Mouse (Mus musculus) CH12.LX (cell line): ENCODE data around the gene Pafah1b2. TPM values are rescaled to one million over a fixed set of nuclear protein-coding genes. Genes with fewer than 3 reads are reported as not detected.

Experiments used
- DNase-seq: peaks from one replicate; pipeline ENCODE4 v3.0.0-alpha.2; 2013; ENCODE audit errors: extremely low read depth
- H3K27ac ChIP-seq: 2 replicates; pipeline ENCODE4 v1.5.1; 2012; ENCODE audit warnings: low read depth, mild to moderate bottlenecking, control low read depth, moderate library complexity; ENCODE audit not compliant: insufficient read depth
- H3K27me3 ChIP-seq: replicated peaks from 2 replicates; pipeline ENCODE3; 2012; ENCODE audit warnings: inconsistent platforms
- H3K36me3 ChIP-seq, 2 experiments: replicated peaks in 1 of 2; 2 replicates each; pipeline versions ENCODE3 to v1.6.1; 2012; ENCODE audit warnings: inconsistent platforms in 1 of 2, low read length in 1 of 2, mild to moderate bottlenecking in 1 of 2, mixed read lengths in 1 of 2, moderate library complexity in 1 of 2; ENCODE audit not compliant: control insufficient read depth in 1 of 2, insufficient read depth in 1 of 2
- H3K4me1 ChIP-seq, 2 experiments: 2 replicates each; pipeline ENCODE4 v1.6.1; 2012; ENCODE audit warnings: inconsistent platforms in 1 of 2, moderate library complexity in 1 of 2; ENCODE audit not compliant: insufficient read depth in 2 of 2, control insufficient read depth in 1 of 2
- H3K4me2 ChIP-seq: 2 replicates; pipeline ENCODE4 v1.6.1; 2012; ENCODE audit warnings: low read depth, mild to moderate bottlenecking, control low read depth; ENCODE audit not compliant: poor library complexity, insufficient read depth, severe bottlenecking
- H3K4me3 ChIP-seq, 3 experiments: fragments of 150-350 bp in 1 of 3; sonication (generic) in 1 of 3; replicated peaks in 1 of 3; 2 replicates each; pipeline versions ENCODE3 to v1.5.1; 2011 to 2012; ENCODE audit warnings: low read depth in 2 of 3, low read length in 2 of 3, mild to moderate bottlenecking in 2 of 3, moderate library complexity in 2 of 3, control low read depth in 1 of 3, improper control_type of control experiment in 1 of 3, inconsistent platforms in 1 of 3, mixed read lengths in 1 of 3; ENCODE audit not compliant: poor library complexity in 1 of 3
- H3K79me2 ChIP-seq: replicated peaks from 2 replicates; pipeline ENCODE4 v1.6.1; 2012; ENCODE audit warnings: mild to moderate bottlenecking, moderate library complexity; ENCODE audit not compliant: control insufficient read depth, poor library complexity, insufficient read depth, severe bottlenecking; ENCODE audit errors: extremely low read depth
- H3K9ac ChIP-seq: 2 replicates; pipeline ENCODE4 v1.6.1; 2012; ENCODE audit warnings: low read depth, mild to moderate bottlenecking, control low read depth, moderate library complexity; ENCODE audit not compliant: insufficient read depth
- H3K9me3 ChIP-seq: replicated peaks from 2 replicates; pipeline ENCODE3; 2012; ENCODE audit warnings: low read length, inconsistent platforms, mixed read lengths
- BHLHE40 ChIP-seq: IDR thresholded peaks from 2 replicates; pipeline ENCODE4 v1.6.1; 2011; ENCODE audit warnings: mild to moderate bottlenecking, low read depth, low read length, improper control_type of control experiment
- CHD1 ChIP-seq: IDR thresholded peaks from 2 replicates; pipeline ENCODE4 v1.6.1; 2012; ENCODE audit warnings: low read depth, low read length, improper control_type of control experiment, inconsistent platforms
- CTCF ChIP-seq, 2 experiments: IDR thresholded peaks in 1 of 2; conservative IDR thresholded peaks in 1 of 2; 2 replicates each; pipeline ENCODE4 v1.5.1; 2011 to 2012; ENCODE audit warnings: low read depth in 2 of 2, low read length in 2 of 2, improper control_type of control experiment in 1 of 2, inconsistent platforms in 1 of 2, mild to moderate bottlenecking in 1 of 2, moderate library complexity in 1 of 2
- ELF1 ChIP-seq: IDR thresholded peaks from 2 replicates; pipeline ENCODE4 v1.6.1; 2014; ENCODE audit warnings: low read depth, mild to moderate bottlenecking, inconsistent platforms, low read length, improper control_type of control experiment
- ETS1 ChIP-seq: conservative IDR thresholded peaks from 2 replicates; pipeline ENCODE4 v1.6.1; 2012; ENCODE audit warnings: low read depth, mild to moderate bottlenecking, inconsistent platforms, low read length, improper control_type of control experiment, moderate library complexity
- GABPA ChIP-seq: IDR thresholded peaks from 2 replicates; pipeline ENCODE4 v1.6.1; 2012; ENCODE audit warnings: low read depth, low read length, improper control_type of control experiment, inconsistent platforms; ENCODE audit not compliant: insufficient replicate concordance
- HCFC1 ChIP-seq: IDR thresholded peaks from 2 replicates; pipeline ENCODE4 v1.6.1; 2012; ENCODE audit warnings: low read depth, mild to moderate bottlenecking, inconsistent platforms, low read length, improper control_type of control experiment
- IRF4 ChIP-seq: IDR thresholded peaks from 2 replicates; pipeline ENCODE4 v1.6.1; 2014; ENCODE audit warnings: low read depth, mild to moderate bottlenecking, inconsistent platforms, low read length, improper control_type of control experiment
- JUN ChIP-seq: IDR thresholded peaks from 2 replicates; pipeline ENCODE4 v1.6.1; 2011; ENCODE audit warnings: low read depth, mild to moderate bottlenecking, low read length, improper control_type of control experiment, moderate library complexity; ENCODE audit not compliant: insufficient read depth
- KAT2A ChIP-seq: IDR thresholded peaks from 2 replicates; pipeline ENCODE4 v1.6.1; 2012; ENCODE audit warnings: low read length, improper control_type of control experiment, inconsistent platforms; ENCODE audit not compliant: insufficient replicate concordance
- MAFK ChIP-seq: IDR thresholded peaks from 2 replicates; pipeline ENCODE4 v1.6.1; 2011; ENCODE audit warnings: low read length, improper control_type of control experiment; ENCODE audit not compliant: insufficient replicate concordance
- MAX ChIP-seq: IDR thresholded peaks from 2 replicates; pipeline ENCODE4 v1.6.1; 2011; ENCODE audit warnings: low read length, improper control_type of control experiment
- MEF2A ChIP-seq: IDR thresholded peaks from 2 replicates; pipeline ENCODE4 v1.6.1; 2014; ENCODE audit warnings: low read depth, mild to moderate bottlenecking, inconsistent platforms, low read length, improper control_type of control experiment, borderline replicate concordance
- MXI1 ChIP-seq: IDR thresholded peaks from 2 replicates; pipeline ENCODE4 v1.6.1; 2011; ENCODE audit warnings: mild to moderate bottlenecking, low read depth, low read length, improper control_type of control experiment
- MYC ChIP-seq: IDR thresholded peaks from 2 replicates; pipeline ENCODE4 v1.6.1; 2011; ENCODE audit warnings: low read depth, mild to moderate bottlenecking, improper control_type of control experiment, low read length
- NRF1 ChIP-seq: IDR thresholded peaks from 2 replicates; pipeline ENCODE4 v1.6.1; 2014; ENCODE audit warnings: low read depth, mild to moderate bottlenecking, inconsistent platforms, low read length, improper control_type of control experiment, moderate library complexity
- POLR2A ChIP-seq: IDR thresholded peaks from 2 replicates; pipeline ENCODE4 v1.6.1; 2011; ENCODE audit warnings: low read depth, mild to moderate bottlenecking, improper control_type of control experiment, low read length
- POLR2AphosphoS2 ChIP-seq: IDR thresholded peaks from 2 replicates; pipeline ENCODE4 v1.6.1; 2011; ENCODE audit warnings: low read depth, low read length, improper control_type of control experiment
- SIN3A ChIP-seq: IDR thresholded peaks from 2 replicates; pipeline ENCODE4 v1.6.1; 2012; ENCODE audit warnings: low read length, improper control_type of control experiment, inconsistent platforms
- SMC3 ChIP-seq: IDR thresholded peaks from 2 replicates; pipeline ENCODE4 v1.6.1; 2011; ENCODE audit warnings: low read depth, low read length, improper control_type of control experiment
- TBP ChIP-seq: conservative IDR thresholded peaks from 2 replicates; pipeline ENCODE4 v1.6.1; 2011; ENCODE audit warnings: low read depth, low read length, improper control_type of control experiment
- TCF12 ChIP-seq: IDR thresholded peaks from 2 replicates; pipeline ENCODE4 v1.6.1; 2014; ENCODE audit warnings: low read depth, mild to moderate bottlenecking, inconsistent platforms, low read length, improper control_type of control experiment
- ZC3H11A ChIP-seq: IDR thresholded peaks from 2 replicates; pipeline ENCODE4 v1.6.1; 2012; ENCODE audit warnings: low read depth, mild to moderate bottlenecking, inconsistent platforms, low read length, improper control_type of control experiment
- ZKSCAN1 ChIP-seq: IDR thresholded peaks from 2 replicates; pipeline ENCODE4 v1.6.1; 2012; ENCODE audit warnings: low read depth, inconsistent platforms, low read length, improper control_type of control experiment, borderline replicate concordance
- ZMIZ1 ChIP-seq: IDR thresholded peaks from 2 replicates; pipeline ENCODE4 v1.6.1; 2012; ENCODE audit warnings: low read depth, mild to moderate bottlenecking, inconsistent platforms, low read length, improper control_type of control experiment
- dilution Hi-C: fragments of 300-500 bp; cut with MboI; formaldehyde crosslinking; loops from 2 replicates; pipeline ENCODE4 v1.14.3; 2020; ENCODE audit warnings: low sequenced_read_pairs; ENCODE audit not compliant: extremely low pct_unique_long_range_greater_than_20kb, extremely low pct_ligation_motif_present
- in situ Hi-C: fragments of 300-500 bp; cut with MboI; formaldehyde crosslinking; loops from 3 replicates; pipeline ENCODE4 v1.14.3; 2019; ENCODE audit warnings: low sequenced_read_pairs, low pct_ligation_motif_present, low pct_unique_long_range_greater_than_20kb, mixed read lengths
- polyA plus RNA-seq: library from polyadenylated mRNA; unstranded; fragments of >175 nt; gene quantifications from 2 replicates; pipeline ENCODE4 v1.2.1, GENCODE M21; 2012; ENCODE audit warnings: low read depth; ENCODE audit not compliant: insufficient read length
- total RNA-seq, 2 experiments: library from RNA; depleted of rRNA; stranded (reverse); fragments of 300-350 nt in 1 of 2; fragments of >200 nt in 1 of 2; gene quantifications; 2 replicates each; pipeline ENCODE4 v1.2.3; 2012 to 2014

The Pafah1b2 gene
- total and polyA plus RNA-seq, 3 experiments = 94.8 to 122 (median 109) TPM

DNA sequence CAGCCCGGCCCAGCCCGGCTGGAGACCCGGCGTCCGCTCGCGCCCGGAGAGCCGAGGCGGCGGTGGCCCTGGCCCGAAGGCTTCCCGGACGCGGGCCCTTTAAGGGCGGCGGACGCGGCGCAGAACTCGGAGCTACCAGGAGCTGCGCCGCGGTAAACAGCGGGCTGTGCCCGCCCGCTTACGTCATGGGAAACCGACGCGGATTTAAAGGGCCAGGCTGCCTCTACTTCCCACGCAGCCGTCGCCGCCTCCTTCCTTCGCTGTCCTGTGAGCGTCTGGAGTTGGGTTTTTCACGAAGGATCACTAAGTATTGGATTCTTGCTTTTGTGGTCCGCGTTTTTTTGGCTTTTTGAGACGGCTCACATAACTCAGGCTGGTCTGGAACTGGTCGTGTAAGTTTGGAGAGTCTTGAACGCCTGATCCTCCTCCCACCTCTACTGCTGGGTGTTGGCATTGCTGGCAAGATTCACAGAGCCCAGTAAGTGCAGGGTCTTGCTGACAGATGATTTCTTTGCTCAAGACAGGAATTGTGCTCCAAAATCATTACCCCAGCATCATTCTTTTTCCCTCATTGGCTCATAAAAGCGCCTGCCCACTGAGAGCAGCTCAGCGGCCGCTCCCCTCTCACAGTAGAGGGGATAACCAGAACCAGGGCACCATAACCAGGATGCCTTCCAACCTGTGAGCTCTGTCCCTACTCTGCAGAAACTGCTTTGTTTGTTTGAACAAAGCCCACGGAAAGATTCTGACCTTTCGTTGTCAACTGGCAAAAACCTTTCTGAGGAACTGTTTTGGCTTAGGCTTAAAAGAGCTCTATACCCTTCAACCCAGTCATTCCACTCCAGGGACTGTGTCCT is 57.2 kb downstream of the Pafah1b2 start, which contains the start of gene Sidt2:
TSS of gene Sidt2 (minus strand) at position 152 of the 857 bp plus-strand sequence.
- H3K4me2 ChIP-seq = peak within 1 kb of the TSS; percentile 85
- DNase-seq = peak; percentile 82
- TF ChIP-seq BHLHE40 (no peak), ELF1 (peak; percentile 59; the same call in 1 of the 2 replicates), POLR2A (peak; percentile 66), MYC (no peak), JUN (no peak), SMC3 (no peak), CHD1 (no peak), POLR2AphosphoS2 (no peak), MAFK (no peak), MXI1 (peak; percentile 74; the same call in 1 of the 2 replicates), MEF2A (0 out of 2 replicates have a peak, but pooled peaks have one; percentile 17), HCFC1 (peak; percentile 79), IRF4 (peak; percentile 53), NRF1 (peak; percentile 64), TCF12 (no peak), MAX (no peak), ZKSCAN1 (no peak), SIN3A (peak; percentile 95), GABPA (no peak), ZC3H11A (no peak), TBP (0 out of 2 replicates have a peak, but pooled peaks have one; percentile 35), ETS1 (peak; percentile 38; the same call in 1 of the 2 replicates), KAT2A (no peak), ZMIZ1 (no peak), CTCF (conservative IDR thresholded peaks at IDR 0.05 in 1 of 2, IDR thresholded peaks at IDR 0.05 in 1 of 2; ENCODE audit: low read depth in 2 of 2, low read length in 2 of 2) (no peak)
- TF ChIP-seq, all 38 proteins: peak for 10
- Histone ChIP-seq H3K9me3 (no peaks in the 10 kb centered on the region), H3K27ac (peak within 1 kb of the TSS; percentile 53), H3K27me3 (no peaks in the 10 kb centered on the region), H3K79me2 (peaks cover 6% of the 10 kb centered on the region; the same call in 1 of the 2 replicates), H3K4me3 (peak within 1 kb of the TSS; percentile 90 to 94 (median 92)), H3K4me1 (peaks cover 6 to 27% of the 10 kb centered on the region in 2 experiments; a peak in 3 of 4 replicates), H3K9ac (peak within 1 kb of the TSS; percentile 98), H3K36me3 (peaks cover 12 to 47% of the 10 kb centered on the region in 2 experiments)
- in situ Hi-C loops (no loop called here), dilution Hi-C loops (no loop called here)
